Mouse (Mus musculus): ENCODE data around the gene Pianp.
A peak's percentile ranks its signal among the peaks of the same experiment; 100 is the strongest.
"Not testable (repeated sequence)": the region's sequence is repeated elsewhere in the genome, so short reads cannot be mapped to it uniquely, and the experiment has no call there.

The Pianp gene

DNA sequence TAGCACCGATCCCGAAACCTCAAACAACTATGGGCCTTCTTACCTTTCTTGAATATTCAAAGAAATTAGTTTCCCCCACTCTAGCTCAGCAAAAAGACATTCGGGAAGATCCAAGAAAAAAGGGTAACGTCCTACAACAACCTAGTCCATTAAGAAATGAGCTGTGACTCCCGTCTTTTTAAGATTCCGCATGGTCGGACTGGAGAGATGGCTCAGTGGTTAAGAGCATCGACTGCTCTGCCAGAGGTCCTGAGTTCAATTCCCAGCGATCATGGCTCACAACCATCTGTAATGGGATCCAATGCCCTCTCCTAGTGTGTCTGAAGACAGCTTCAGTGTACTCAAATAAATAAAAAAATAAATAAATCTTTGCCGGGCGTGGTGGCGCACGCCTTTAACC lies 11.6 kb downstream of the Pianp start:
- no peak for DNase-seq (ENCODE audit: extremely low read depth, low read depth, low spot score)

DNA sequence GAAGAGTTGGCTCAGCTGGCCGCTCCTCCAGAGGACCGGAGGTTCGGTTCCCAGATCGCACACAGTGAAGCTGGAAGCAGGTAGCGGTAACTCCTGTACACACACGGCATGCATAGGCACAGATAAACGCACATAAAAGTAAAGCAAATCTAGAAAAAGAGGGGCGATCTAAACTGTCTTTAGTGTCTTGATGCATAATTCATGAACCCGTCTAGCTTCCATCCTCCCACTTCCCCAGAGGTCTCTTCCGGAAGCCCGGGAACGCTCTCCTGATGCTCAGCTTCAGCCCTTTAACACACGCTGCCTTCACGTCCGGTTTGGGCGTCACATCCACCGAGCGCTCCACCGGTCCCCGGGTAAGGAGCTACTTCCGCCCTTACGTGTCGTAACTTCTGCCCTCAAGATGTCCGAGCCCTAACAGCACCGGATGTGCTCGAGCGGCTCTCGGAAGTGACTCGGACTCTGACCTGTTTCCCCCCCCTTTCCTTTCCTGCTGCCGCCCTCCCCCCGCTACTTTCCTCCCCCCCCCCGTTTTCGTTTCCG lies 12.2 kb downstream of the Pianp start:
- DNase-seq (ENCODE audit: extremely low read depth, low read depth, low spot score), result peak; percentile 95

DNA sequence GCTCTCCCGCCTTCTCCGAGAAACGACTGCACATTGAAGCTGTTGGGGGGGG lies 12.5 kb downstream of the Pianp start, which contains the start of gene Zfp384:
TSS of gene Zfp384 (plus strand) at position 17 of the 52 bp plus-strand sequence.
- no peak for DNase-seq (ENCODE audit: extremely low read depth, low read depth, low spot score)

DNA sequence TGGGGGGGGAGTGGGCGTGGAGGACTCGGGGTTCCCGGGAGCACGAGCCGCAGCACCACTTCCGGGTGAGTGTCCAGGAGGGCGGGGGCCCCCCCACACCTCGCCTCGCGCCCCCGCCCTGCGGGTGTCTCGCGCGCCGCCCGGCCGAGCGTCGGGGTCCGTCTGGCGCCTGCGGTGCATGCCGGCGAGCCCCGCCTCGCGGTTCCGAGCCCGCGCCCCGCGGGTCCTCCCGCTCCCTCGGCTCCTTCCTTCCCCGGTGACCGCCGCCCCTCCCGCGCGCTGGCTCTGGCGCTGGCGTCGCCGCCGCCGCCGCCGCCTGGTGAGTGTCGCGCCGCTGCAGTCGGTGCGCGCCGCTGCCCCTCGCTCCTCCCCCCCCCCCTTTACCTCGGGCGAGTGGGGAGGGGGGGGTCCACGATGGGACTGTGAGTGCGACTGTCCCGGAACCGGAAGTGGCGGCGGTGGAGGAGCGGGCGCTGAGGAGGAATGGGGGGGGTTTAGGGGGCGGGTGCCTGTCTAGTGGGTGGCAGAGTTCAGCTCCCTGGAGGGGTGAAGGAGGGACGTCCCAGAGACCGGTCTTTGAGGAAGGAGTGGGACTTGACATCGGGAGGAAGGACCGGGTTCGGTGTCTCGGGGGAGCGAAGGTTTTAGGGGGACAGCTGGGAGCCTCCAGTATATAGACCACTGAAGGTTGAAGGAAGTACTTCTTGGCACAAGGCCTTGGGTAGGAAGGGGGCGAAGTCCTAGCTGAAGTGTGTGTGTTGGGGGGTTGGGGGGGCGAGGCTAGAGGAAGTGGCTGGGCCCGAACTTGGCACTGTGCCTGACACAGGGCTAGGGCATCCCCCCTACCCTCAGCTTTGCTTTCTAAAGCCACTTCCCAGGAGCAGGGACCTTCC lies 12.9 kb downstream of the Pianp start:
- no peak for DNase-seq (ENCODE audit: extremely low read depth, low read depth, low spot score)

GRCm38 (mm10) chr6:125017682-125018081 lies 21.2 kb downstream of the Pianp start:
- DNase-seq (ENCODE audit: extremely low read depth, low read depth, low spot score), result no peak

DNA sequence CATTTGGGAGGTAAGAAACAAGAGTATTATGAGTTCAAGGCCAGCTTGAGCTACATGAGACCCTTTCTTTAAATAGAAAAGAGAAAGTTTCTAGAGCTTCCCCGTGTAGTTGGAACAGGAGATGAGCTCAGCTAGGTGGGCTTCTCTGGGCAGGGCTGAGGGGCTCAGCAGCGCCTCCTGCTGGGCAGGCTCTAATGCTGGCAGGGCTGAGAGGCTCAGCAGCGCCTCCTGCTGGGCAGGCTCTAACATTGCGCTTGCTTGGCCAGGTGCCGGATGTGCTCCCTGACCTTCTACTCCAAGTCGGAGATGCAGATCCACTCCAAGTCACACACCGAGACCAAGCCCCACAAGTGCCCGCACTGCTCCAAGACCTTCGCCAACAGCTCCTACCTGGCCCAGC lies 34.0 kb downstream of the Pianp start:
- not testable (repeated sequence) for DNase-seq (ENCODE audit: extremely low read depth, low read depth, low spot score)

DNA sequence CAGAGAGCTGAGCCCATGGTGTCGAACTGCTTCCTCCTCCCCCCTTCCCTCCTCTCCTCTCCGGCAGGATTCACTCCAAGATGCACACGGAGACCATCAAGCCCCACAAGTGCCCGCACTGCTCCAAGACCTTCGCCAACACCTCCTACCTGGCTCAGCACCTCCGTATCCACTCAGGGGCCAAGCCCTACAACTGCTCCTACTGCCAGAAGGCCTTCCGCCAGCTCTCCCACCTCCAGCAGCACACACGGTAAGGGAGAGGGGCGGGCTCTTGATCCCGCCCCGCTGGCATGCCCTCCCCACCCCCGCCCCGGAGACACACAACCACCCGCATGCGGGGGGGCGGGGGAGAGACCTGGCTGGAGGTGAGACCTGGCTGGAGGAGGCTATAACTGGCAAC lies 35.1 kb downstream of the Pianp start:
- no peak for DNase-seq (ENCODE audit: extremely low read depth, low read depth, low spot score)

DNA sequence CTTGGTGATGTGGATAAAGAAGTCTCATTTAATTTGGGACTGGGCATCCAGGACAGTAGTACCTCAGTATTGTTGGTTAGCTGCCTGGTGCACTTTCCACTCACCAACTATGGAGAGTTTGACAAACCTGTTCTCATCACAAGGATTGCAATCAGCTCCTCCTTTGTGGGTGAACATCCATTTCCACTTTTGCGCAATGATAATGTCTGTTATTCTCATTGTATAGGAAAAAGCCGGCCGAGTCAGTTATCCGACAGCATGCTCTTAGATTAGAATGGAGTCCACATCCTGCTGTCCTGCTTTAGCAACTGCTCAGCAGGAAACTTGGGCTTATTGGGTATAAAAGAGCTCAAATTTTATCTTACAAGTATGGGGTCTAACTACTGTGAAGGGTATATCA lies 42.2 kb downstream of the Pianp start:
- no peak for DNase-seq (ENCODE audit: extremely low read depth, low read depth, low spot score)

DNA sequence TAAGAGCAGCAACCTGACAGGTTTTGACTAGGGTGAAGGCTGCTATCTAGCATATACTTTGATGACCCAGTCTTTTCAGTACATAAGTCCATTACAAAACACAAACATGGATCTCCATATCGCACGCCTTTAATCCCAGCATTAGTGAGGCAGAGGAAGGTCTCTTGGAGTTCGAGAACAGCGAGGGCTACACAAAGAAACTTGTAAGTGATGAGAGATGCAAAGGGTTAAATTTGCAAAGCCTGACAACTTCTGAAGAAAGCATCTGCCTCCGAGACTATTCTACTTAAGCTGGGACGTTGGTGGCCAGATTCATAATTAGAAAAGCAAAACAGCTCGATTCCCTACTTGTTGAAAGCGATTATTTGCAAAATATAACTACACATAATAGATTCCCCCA lies 42.6 kb downstream of the Pianp start:
- no peak for DNase-seq (ENCODE audit: extremely low read depth, low read depth, low spot score)

GRCm38 (mm10) chr6:125039533-125040153 lies 43.1 kb downstream of the Pianp start, which contains the start of gene Ing4:
Gene Ing4 (plus strand): TSS chr6:125039760.
- DNase-seq (ENCODE audit: extremely low read depth, low read depth, low spot score), result peak; percentile 99

DNA sequence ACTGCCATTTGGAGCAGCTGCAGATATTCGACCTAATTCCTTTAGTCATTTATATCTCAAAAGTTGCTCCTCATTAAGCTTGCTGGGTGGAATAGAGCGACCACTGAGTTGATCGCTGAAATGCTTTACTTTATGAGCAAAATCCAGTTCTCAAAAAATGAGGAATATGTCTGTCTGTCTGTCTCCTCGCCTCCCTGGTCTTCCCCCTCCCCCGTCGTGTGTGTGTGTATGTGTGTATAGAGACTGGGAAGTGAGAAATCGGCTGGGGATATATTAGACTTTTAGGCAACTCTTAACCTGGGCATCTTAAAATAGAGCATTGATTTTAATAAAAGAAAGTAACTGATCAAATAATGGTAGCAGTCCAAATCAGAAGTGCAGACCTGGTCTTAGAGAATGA lies 43.7 kb downstream of the Pianp start:
- no peak for DNase-seq (ENCODE audit: extremely low read depth, low read depth, low spot score)

GRCm38 (mm10) chr6:125041047-125041446 lies 44.6 kb downstream of the Pianp start:
- peak; percentile 89 for DNase-seq (ENCODE audit: extremely low read depth, low read depth, low spot score)

GRCm38 (mm10) chr6:125042081-125042480 lies 45.6 kb downstream of the Pianp start:
- no peak for DNase-seq (ENCODE audit: extremely low read depth, low read depth, low spot score)

DNA sequence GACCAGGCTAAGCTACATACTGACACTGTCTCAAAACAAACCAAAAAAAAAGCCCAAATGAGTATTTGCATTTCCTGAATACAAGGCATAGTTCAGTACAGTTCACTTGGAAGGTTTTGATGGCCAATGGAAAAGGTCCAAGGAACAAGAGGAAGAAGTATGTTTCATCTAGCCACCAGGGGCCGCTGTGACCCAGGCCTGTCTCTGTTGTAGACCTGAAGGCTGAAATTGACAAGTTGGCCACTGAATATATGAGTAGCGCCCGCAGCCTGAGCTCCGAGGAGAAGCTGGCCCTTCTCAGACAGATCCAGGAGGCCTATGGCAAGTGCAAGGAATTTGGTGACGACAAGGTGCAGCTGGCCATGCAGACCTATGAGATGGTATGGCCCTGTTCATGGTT lies 50.2 kb downstream of the Pianp start:
- DNase-seq (ENCODE audit: extremely low read depth, low read depth, low spot score), result no peak

- DNase-seq (ENCODE audit: extremely low read depth, low read depth, low spot score), result no peak
Measured at GRCm38 (mm10) chr6:125049678-125050077, 53.2 kb downstream of the Pianp start, which contains the start of gene Acrbp. Gene Acrbp (plus strand): TSS chr6:125049689.

DNA sequence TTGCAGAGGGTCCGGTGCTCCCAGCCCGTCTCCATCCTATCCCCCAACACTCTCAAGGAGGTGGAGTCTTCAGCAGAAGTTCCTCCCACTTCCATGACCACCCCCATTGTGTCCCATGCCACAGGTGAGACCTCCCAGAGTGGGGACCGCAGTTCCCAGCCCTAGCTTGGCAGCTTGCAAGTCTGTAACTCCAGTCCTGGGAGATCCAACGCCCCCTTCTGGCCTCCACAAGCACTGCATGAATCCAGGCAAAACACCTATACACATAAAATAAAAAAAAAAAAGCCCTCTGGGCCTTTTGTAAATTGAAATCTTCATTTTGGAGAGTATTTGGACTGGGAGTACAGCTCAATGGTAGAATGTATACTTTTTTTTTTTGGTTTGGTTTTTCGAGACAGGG lies 54.7 kb downstream of the Pianp start:
- DNase-seq (ENCODE audit: extremely low read depth, low read depth, low spot score), result no peak
